ENCODE assay signal across 19 mouse cellular contexts in genomic region chr4:116985681-116986080, GRCm38 (mm10).
"Had no signal": no experiment of that assay in that cellular context is flagged by ENCODE, and none has a peak within 500 bp of the region (broad histone marks: within the 10 kb centered on the region; RNA-seq: fewer than 3 reads in every experiment).

No protein-coding gene starts in this region.

- H3K9ac ChIP-seq: liver, postnatal 0 days; lung, embryonic 15.5 days; midbrain, embryonic 12.5 days; neural tube, embryonic 12.5 days had no signal

- H3K4me1 ChIP-seq: lung, embryonic 15.5 days; neural tube, embryonic 12.5 days had no signal

- H3K4me2 ChIP-seq: lung, embryonic 15.5 days; midbrain, embryonic 12.5 days; neural tube, embryonic 12.5 days had no signal

- H3K27me3 ChIP-seq: lung, embryonic 15.5 days; midbrain, embryonic 12.5 days; neural tube, embryonic 12.5 days had no signal

- ATAC-seq: liver, postnatal 0 days; lung, postnatal 0 days had no signal

- H3K9me3 ChIP-seq: lung, embryonic 15.5 days; megakaryocyte, embryonic 14.5 days; midbrain, embryonic 12.5 days; neural tube, embryonic 12.5 days had no signal

- H3K27ac ChIP-seq: lung, embryonic 15.5 days; macrophage; midbrain, embryonic 12.5 days; neural tube, embryonic 12.5 days had no signal

- DNase-seq: liver, postnatal 0 days; lung, adult 2 months; lung, postnatal 14 days; lung, postnatal 36 days; midbrain, embryonic 14.5 days; retina, postnatal 1 day; right cerebral cortex, adult 18-20 months; right cerebral cortex, postnatal 25 days; right cerebral cortex, postnatal 4 days; spleen, adult 18-20 months; thymus, adult 18-20 months; thymus, postnatal 14 days; thymus, postnatal 36 days had no signal

- H3K4me3 ChIP-seq: lung, embryonic 15.5 days; megakaryocyte, embryonic 14.5 days; midbrain, embryonic 12.5 days; neural tube, embryonic 12.5 days had no signal
